Mouse (Mus musculus) limb, embryonic 13.5 days (tissue): ENCODE data around the gene Cbx7. TPM values are rescaled to one million over a fixed set of nuclear protein-coding genes. Genes with fewer than 3 reads are reported as not detected.
"Not testable (repeated sequence)": the region's sequence is repeated elsewhere in the genome, so short reads cannot be mapped to it uniquely, and the experiment has no call there.

ENCODE experiments used
- ATAC-seq: fragments of 200-750 bp; cut with Nextera tagmentation; 2 replicates; pipeline ENCODE4 v1.8.0; 2017; ENCODE audit warnings: low read depth, moderate number of reproducible peaks, moderate TSS enrichment; ENCODE audit not compliant: low FRiP score
- H3K27ac ChIP-seq: fragments of 300-500 bp; sonication (generic); 2 replicates; pipeline ENCODE4 v1.5.1; 2015; ENCODE audit warnings: inconsistent platforms, mild to moderate bottlenecking, moderate library complexity
- H3K27me3 ChIP-seq: fragments of 300-500 bp; sonication (generic); 2 replicates; pipeline ENCODE4 v1.6.1; 2015; ENCODE audit warnings: mild to moderate bottlenecking, inconsistent platforms
- H3K36me3 ChIP-seq: fragments of 300-500 bp; sonication (generic); 2 replicates; pipeline ENCODE4 v1.6.1; 2015; ENCODE audit warnings: inconsistent platforms, mild to moderate bottlenecking, moderate library complexity
- H3K4me1 ChIP-seq: fragments of 300-500 bp; sonication (generic); 2 replicates; pipeline ENCODE4 v1.6.1; 2015; ENCODE audit warnings: inconsistent platforms
- H3K4me2 ChIP-seq: fragments of 300-500 bp; sonication (generic); replicated peaks from 2 replicates; pipeline ENCODE4 v1.6.1; 2015; ENCODE audit warnings: inconsistent platforms, mild to moderate bottlenecking, moderate library complexity
- H3K4me3 ChIP-seq: fragments of 300-500 bp; sonication (generic); 2 replicates; pipeline ENCODE4 v1.5.1; 2015; ENCODE audit warnings: moderate library complexity, mild to moderate bottlenecking, inconsistent platforms
- H3K9ac ChIP-seq: fragments of 300-500 bp; sonication (generic); 2 replicates; pipeline ENCODE4 v1.6.1; 2015; ENCODE audit warnings: mild to moderate bottlenecking, inconsistent platforms
- H3K9me3 ChIP-seq: fragments of 300-500 bp; sonication (generic); 2 replicates; pipeline ENCODE4 v1.6.1; 2016; ENCODE audit warnings: inconsistent platforms
- WGBS: fragments of 180-500 bp; shearing (Covaris S2); methylation state at CpG from one replicate; pipeline ENCODE4 v1.1.7; 2015; 5-methylcytosine and 5-hydroxymethylcytosine counted together
- polyA plus RNA-seq: library from polyadenylated mRNA; unstranded; fragments of >200 nt; fragmentation: Nextera tagmentation; extraction: Ambion mirVana; gene quantifications from 2 replicates; pipeline ENCODE4 v1.2.1, GENCODE M21; 2015

Gene Cbx7
- polyA plus RNA-seq, 1 experiment from 2014 or later, result 2.2 TPM

DNA sequence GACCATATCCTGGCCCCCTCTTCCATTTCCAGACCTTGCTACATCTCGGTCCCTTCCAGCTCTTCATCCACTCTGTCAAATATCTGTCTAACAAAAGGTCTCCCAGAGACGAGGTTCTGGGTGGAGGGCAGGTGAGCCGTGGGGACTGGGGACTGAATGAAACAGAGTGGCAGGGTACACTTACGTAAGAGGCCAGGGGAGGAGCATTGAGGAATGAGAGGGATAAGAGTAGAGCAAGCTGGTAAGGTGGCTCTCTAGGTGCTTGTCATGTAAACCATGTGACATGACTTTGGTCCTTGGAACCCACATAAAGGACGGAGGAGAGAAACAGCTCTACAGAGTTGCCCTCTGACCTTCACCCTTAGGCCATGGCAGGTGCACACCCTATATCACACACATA, 71.9 kb downstream of the Cbx7 start:
- Histone ChIP-seq H3K9me3 (no peaks in the 10 kb centered on the region), H3K27me3 (no peaks in the 10 kb centered on the region), H3K4me2 (no peak overlapping the region), H3K4me1 (peaks cover 7% of the 10 kb centered on the region; the same call in 1 of the 2 replicates), H3K4me3 (no peak overlapping the region), H3K27ac (no peak overlapping the region), H3K36me3 (peaks cover 4% of the 10 kb centered on the region; the same call in 1 of the 2 replicates), H3K9ac (no peak overlapping the region)
- WGBS, result 80% methylated on average over 5 of the region's 5 CpGs
- ATAC-seq, result no peak

DNA sequence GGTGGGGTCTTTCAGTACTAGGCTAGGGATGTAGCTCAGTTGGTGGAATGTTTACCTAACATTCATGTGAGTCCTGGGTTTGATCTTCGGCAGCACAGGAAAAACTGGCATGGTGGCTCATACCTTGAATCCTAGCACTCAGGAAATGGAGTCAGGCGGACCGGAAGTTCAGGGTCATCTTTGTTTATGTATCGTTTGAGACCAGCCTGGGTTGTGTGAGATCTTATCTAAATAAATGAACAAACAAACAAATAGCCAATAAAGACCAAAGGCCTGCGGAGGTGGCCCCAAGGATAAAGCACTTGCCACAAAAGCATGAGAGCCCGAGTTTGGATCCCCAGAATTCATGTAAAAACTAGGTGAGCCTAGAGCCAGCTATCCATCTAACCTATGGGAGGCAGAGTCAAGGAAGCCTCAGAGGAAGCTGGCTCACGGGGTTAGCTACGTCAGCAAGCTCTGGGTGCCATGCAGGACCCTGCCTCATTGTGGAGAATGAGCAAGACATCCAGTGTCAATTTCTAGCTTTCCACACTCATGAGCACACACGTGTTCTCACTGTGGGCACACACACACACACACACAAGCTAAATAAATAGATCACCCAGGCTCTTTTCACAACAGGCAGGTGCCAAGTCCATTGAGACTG, 74.7 kb downstream of the Cbx7 start:
- Histone ChIP-seq H3K4me3 (no peak overlapping the region), H3K27me3 (peaks cover 20% of the 10 kb centered on the region), H3K9me3 (no peaks in the 10 kb centered on the region), H3K4me1 (peaks cover 18% of the 10 kb centered on the region; the same call in 1 of the 2 replicates), H3K27ac (no peak overlapping the region), H3K9ac (no peak overlapping the region), H3K36me3 (peaks cover 4% of the 10 kb centered on the region; the same call in 1 of the 2 replicates), H3K4me2 (no peak overlapping the region)
- WGBS, result 84% methylated on average over 9 of the region's 9 CpGs
- ATAC-seq, result no peak

DNA sequence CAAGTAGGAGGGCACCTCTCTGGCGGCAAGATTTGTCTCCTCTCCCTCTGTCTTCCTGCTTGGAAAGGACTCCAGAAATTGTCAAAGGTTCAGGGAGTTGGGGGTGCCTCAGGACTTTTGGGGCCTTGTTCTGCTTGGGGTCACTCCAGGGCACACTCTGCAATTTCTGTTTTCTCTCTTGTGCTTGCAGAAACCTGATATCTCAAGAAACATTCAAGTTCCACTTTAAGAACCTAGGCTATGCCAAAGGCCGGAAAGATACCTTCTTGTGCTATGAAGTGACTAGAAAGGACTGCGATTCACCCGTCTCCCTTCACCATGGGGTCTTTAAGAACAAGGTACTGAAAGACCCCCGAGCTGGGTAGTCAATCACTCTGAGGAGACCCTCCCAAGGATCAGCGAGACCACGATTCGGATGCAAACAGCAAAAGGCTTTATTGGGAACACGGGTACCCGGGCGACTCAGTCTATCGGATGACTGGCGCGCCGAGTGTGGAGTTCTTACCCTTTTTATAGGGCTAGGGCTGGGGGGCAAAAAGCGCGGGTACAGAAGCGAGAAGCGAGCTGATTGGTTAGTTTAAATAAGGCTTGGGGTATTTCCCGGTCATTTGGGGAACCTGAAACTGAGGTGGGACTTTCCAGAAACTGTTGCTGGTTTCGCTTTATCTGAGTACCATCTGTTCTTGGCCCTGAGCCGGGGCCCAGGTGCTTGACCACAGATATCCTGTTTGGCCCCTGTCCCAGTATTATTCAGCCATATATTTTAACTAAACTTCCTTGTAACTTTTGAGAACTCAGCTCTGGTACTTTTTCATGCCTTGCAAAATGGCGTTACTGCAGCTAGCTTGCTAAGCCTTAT, 75.5 kb downstream of the Cbx7 start:
- not testable (repeated sequence) for H3K9me3 ChIP-seq, ATAC-seq, H3K36me3 ChIP-seq, H3K4me2 ChIP-seq, H3K4me3 ChIP-seq, H3K9ac ChIP-seq
- WGBS, result 78% methylated on average over 11 of the region's 23 CpGs
- Histone ChIP-seq H3K4me1 (peaks cover 18% of the 10 kb centered on the region; the same call in 1 of the 2 replicates), H3K27ac (peak overlapping the region; percentile 44; the same call in 1 of the 2 replicates), H3K27me3 (peaks cover 26% of the 10 kb centered on the region)

DNA sequence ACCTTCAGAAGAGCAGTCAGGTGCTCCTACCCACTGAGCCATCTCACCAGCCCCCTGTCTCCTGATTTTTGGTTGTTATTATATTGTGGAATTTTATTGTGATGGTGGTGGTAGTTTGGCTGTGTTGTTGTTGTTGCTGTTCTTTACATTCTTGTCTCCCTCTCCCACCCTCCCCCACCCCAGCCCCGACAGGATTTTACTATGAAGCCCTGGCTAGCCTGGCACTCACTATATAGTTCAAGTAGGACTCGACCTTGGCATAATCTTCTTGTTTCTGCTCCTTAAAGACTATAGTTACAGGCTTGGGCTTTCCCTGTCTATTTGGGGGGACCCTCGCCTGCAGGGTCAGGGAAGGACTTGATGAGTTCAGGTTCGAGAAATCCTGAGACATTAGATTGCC, 76.6 kb downstream of the Cbx7 start:
- 85% methylated on average over 4 of the region's 4 CpGs for WGBS
- no peaks in the 10 kb centered on the region for H3K9me3 ChIP-seq
- H3K4me1 ChIP-seq, result peaks cover 18% of the 10 kb centered on the region; the same call in 1 of the 2 replicates
- ATAC-seq, result no peak
- H3K9ac ChIP-seq, result no peak overlapping the region
- H3K4me2 ChIP-seq, result no peak overlapping the region
- H3K27me3 ChIP-seq, result peaks cover 34% of the 10 kb centered on the region
- no peak overlapping the region for H3K4me3 ChIP-seq
- H3K27ac ChIP-seq, result no peak overlapping the region
- peaks cover 4% of the 10 kb centered on the region; the same call in 1 of the 2 replicates for H3K36me3 ChIP-seq

DNA sequence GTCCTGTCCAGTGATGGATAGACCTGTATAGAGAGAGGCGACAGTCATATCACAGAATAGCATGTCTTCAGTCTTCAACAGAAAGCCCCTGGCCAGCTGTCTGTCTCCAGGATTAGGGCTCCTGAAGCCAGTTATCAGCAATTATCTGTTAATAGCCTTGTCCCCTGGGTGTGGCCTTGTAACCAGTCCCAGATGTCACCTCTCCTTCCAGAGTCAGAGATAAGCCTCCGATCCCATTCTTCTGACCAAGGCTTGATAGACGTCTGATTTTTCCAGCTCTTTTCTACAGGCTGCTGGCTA, 77.1 kb downstream of the Cbx7 start:
- Histone ChIP-seq H3K27me3 (peaks cover 39% of the 10 kb centered on the region), H3K4me2 (no peak overlapping the region)
- WGBS, result 31% methylated on average over 3 of the region's 3 CpGs

DNA sequence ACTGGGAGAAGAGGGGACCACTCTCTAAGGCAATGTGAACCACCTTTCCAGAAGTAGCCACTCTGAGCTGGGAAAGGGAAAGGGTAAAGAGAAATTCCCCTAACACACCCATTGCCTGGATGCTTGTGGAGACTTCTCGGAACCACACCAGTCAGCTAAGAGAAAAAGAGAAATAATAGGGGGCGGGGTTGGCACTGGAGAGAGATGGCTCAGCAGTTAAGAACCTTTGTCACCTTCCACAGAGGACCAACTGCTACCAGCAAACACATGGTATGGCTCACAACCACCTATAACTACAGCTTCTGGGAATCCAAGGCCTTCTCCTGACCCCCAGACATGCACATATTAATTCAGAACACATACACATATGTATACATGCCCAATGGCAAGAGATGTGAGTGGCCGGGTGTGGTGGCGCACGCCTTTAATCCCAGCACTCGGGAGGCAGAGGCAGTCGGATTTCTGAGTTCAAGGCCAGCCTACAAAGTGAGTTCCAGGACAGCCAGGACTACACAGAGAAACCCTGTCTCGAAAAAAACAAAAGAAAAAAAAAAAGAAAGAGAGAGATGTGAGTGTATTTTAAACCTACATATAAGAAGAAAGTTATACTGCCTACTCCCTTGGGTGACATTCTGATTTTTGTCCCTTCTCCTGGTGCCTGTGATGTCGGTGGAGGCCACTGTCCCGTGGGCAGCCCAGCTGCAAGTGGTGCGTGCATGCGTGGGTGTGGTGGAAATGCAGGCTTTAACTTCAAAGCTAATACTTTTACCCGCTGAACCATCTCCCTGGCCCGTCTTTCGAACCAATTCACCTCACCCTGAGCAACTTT, 77.7 kb downstream of the Cbx7 start:
- H3K36me3 ChIP-seq, result no peaks in the 10 kb centered on the region
- no peaks in the 10 kb centered on the region for H3K9me3 ChIP-seq
- H3K4me3 ChIP-seq, result peak overlapping the region; percentile 50
- H3K9ac ChIP-seq, result 0 out of 2 replicates have a peak overlapping the region, but pooled peaks have one; percentile 66
- no peak for ATAC-seq
- WGBS, result 68% methylated on average over 15 of the region's 15 CpGs
- H3K4me2 ChIP-seq, result peak overlapping the region; percentile 71
- H3K27ac ChIP-seq, result no peak overlapping the region
- peaks cover 41% of the 10 kb centered on the region for H3K27me3 ChIP-seq
- H3K4me1 ChIP-seq, result peaks cover 18% of the 10 kb centered on the region; the same call in 1 of the 2 replicates

More for the DNA sequence above, 77.1 kb downstream of the Cbx7 start:
- no peak for ATAC-seq
- Histone ChIP-seq H3K4me3 (no peak overlapping the region), H3K27ac (no peak overlapping the region), H3K9ac (no peak overlapping the region), H3K9me3 (no peaks in the 10 kb centered on the region), H3K4me1 (peaks cover 18% of the 10 kb centered on the region; the same call in 1 of the 2 replicates), H3K36me3 (peaks cover 4% of the 10 kb centered on the region; the same call in 1 of the 2 replicates)

DNA sequence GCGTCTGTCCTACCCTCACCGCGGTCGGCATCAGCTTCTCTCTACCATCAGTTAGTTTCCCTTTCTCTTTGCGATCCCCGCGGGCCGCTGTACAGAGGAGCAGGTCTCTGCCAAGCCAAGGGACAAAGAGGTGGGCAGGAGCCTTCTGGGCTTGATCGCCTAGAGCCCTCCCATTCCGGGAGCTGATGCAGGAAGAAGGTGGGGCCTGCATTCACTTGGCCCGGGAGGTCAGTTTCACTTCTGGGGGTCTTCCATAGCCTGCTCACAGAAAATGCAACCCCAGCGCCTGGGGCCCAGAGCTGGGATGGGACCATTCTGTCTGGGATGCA, 78.7 kb downstream of the Cbx7 start:
- Histone ChIP-seq H3K36me3 (no peaks in the 10 kb centered on the region), H3K4me1 (peaks cover 18% of the 10 kb centered on the region; the same call in 1 of the 2 replicates), H3K4me3 (peak overlapping the region; percentile 50), H3K27me3 (peaks cover 41% of the 10 kb centered on the region), H3K9me3 (no peaks in the 10 kb centered on the region), H3K27ac (peak overlapping the region; percentile 44; the same call in 1 of the 2 replicates), H3K9ac (peak overlapping the region; percentile 66), H3K4me2 (peak overlapping the region; percentile 71)
- peak; percentile 67 for ATAC-seq
- 2% methylated on average over 12 of the region's 12 CpGs for WGBS

DNA sequence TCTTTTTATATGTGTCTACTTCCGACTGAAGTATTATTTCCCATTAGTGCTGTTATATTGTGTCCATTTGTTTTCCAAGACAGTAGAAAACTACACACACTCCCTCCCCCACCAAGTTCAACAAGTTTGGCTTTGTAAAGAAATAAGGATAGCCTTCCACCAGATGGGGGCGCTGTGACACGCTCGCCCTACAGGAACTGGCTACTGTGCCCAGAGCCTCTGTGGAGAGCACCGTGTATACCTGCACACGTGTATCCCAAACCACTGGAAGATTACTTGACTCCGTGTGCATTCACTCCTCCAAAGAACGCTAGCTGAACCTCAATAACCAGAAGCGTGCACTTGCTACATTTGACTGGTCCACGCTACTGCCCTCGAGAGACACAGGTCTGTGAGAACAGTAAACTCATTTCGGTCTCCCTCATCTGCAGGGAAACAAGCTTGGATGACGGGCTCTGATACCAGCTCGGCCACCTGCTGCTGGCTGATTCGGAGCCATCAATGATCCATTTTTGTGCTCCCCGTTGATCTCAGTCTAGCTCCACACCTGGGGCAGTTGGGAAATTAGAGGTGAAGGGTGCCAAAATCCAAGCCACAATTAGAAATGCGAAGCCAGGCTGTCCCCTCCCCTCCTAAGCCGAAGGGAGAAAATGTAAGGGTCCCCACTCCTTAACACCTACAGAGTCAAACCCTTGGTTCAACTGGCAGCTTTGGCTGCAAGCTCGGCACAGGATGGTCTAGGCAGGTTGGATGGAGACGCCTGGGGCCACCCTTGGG, 79.3 kb downstream of the Cbx7 start, which contains the start of gene Apobec3:
TSS of gene Apobec3 (plus strand) at position 224 of the 777 bp plus-strand sequence.
- ATAC-seq, result no peak
- Histone ChIP-seq H3K27me3 (peaks cover 41% of the 10 kb centered on the region), H3K9me3 (no peaks in the 10 kb centered on the region), H3K4me1 (peaks cover 18% of the 10 kb centered on the region; the same call in 1 of the 2 replicates), H3K9ac (peak within 1 kb of the TSS; percentile 66), H3K36me3 (no peaks in the 10 kb centered on the region), H3K27ac (peak within 1 kb of the TSS; percentile 44; the same call in 1 of the 2 replicates), H3K4me2 (peak within 1 kb of the TSS; percentile 71), H3K4me3 (peak within 1 kb of the TSS; percentile 50)
- under 1% methylated on average over 20 of the region's 20 CpGs for WGBS

DNA sequence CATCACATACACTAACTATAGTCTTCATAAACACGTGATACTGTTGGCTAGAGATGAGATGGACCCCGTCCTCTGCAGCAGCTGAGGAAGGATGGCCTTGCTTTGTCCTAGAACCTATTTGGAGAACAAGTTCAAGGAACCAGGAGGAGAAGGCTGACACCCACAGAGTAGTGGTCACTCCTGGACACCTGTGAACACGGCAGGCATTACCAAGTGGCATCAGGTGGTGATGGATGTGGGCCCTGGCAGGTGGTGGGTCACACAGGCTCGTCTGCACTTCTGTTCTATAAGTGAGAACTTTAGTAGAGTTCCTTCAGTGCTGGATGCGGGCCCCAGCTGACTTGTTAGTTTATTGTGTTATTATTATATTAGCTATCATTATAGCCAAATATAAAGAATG, 86.1 kb downstream of the Cbx7 start:
- 72% methylated on average over 5 of the region's 5 CpGs for WGBS
- no peaks in the 10 kb centered on the region for H3K9me3 ChIP-seq
- H3K4me2 ChIP-seq, result no peak overlapping the region
- H3K9ac ChIP-seq, result no peak overlapping the region
- no peak for ATAC-seq
- peaks cover 8% of the 10 kb centered on the region for H3K4me1 ChIP-seq
- no peak overlapping the region for H3K27ac ChIP-seq
- H3K4me3 ChIP-seq, result no peak overlapping the region
- H3K36me3 ChIP-seq, result no peaks in the 10 kb centered on the region
- H3K27me3 ChIP-seq, result peaks cover 8% of the 10 kb centered on the region; the same call in 1 of the 2 replicates

DNA sequence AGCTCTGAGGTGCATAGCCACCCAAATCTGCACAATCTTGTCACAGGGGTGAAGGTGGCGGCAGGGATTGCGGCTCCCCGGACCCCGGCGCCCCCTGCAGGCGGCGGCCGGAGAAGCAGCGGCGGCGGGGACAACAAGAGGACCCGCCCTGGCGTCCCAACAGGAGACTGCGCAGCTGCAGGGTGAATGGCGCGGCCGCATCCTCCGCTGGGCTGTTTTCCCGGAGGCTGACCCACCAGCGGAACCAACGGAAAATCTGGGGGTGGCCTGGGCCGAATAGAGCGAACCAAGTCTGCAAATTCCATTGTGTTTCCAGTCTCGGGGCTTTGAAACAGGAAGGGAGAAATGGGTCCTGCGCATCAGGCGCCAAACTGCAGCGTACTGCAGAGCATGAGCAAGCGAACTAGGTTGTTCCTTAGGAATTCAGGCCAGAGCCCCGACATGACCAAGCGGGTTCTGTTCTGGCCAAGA, 87.5 kb downstream of the Cbx7 start:
- no peaks in the 10 kb centered on the region for H3K36me3 ChIP-seq
- ATAC-seq, result peak; percentile 91
- no peaks in the 10 kb centered on the region for H3K9me3 ChIP-seq
- no peaks in the 10 kb centered on the region for H3K27me3 ChIP-seq
- H3K4me3 ChIP-seq, result peak overlapping the region; percentile 52
- peak overlapping the region; percentile 72 for H3K9ac ChIP-seq
- under 1% methylated on average over 30 of the region's 30 CpGs for WGBS
- peak overlapping the region; percentile 73 for H3K27ac ChIP-seq
- H3K4me1 ChIP-seq, result peaks cover 16% of the 10 kb centered on the region
- H3K4me2 ChIP-seq, result peak overlapping the region; percentile 69
